Mouse (Mus musculus) G1E (cell line): Measurements from ENCODE around the gene Pip4k2b. TPM values are rescaled to one million over a fixed set of nuclear protein-coding genes. Genes with fewer than 3 reads are reported as not detected.

Experiments used
- ATAC-seq: 2 replicates; pipeline ENCODE4 v1.8.0; 2016; ENCODE audit warnings: mild to moderate bottlenecking; ENCODE audit not compliant: insufficient number of reproducible peaks, poor library complexity, low FRiP score, severe bottlenecking; ENCODE audit errors: extremely low read depth
- DNase-seq: peaks from one replicate; pipeline ENCODE4 v3.0.0; 2012; ENCODE audit warnings: low spot score
- H3K27me3 ChIP-seq: 2 replicates; pipeline ENCODE4 v1.6.1; 2012; ENCODE audit warnings: mild to moderate bottlenecking, low read length, inconsistent platforms; ENCODE audit not compliant: insufficient read depth
- H3K36me3 ChIP-seq: replicated peaks from 2 replicates; pipeline ENCODE3; 2012; ENCODE audit warnings: mild to moderate bottlenecking, inconsistent platforms
- H3K4me1 ChIP-seq: 2 replicates; pipeline ENCODE4 v1.6.1; 2012; ENCODE audit warnings: low read depth, low read length, inconsistent platforms, mixed read lengths; ENCODE audit not compliant: insufficient read depth
- H3K4me3 ChIP-seq: 2 replicates; pipeline ENCODE4 v1.5.1; 2012; ENCODE audit warnings: low read depth, mild to moderate bottlenecking, inconsistent platforms, low read length, moderate library complexity, mixed read lengths
- H3K9me3 ChIP-seq: replicated peaks from 2 replicates; pipeline ENCODE4 v1.6.1; 2012; ENCODE audit warnings: inconsistent platforms
- CTCF ChIP-seq: IDR thresholded peaks from 2 replicates; pipeline ENCODE4 v1.5.1; 2012; ENCODE audit warnings: low read depth, low read length, inconsistent platforms, mixed read lengths
- GATA1 ChIP-seq: IDR thresholded peaks from 2 replicates; pipeline ENCODE4 v1.6.1; 2012; ENCODE audit warnings: borderline replicate concordance, low read length, inconsistent platforms, mixed read lengths
- GATA2 ChIP-seq: IDR thresholded peaks from 2 replicates; pipeline ENCODE4 v1.6.1; 2012; ENCODE audit warnings: low read depth, low read length, inconsistent platforms, borderline replicate concordance
- POLR2AphosphoS5 ChIP-seq: IDR thresholded peaks from 2 replicates; pipeline ENCODE4 v1.6.1; 2012; ENCODE audit warnings: low read depth, low read length, inconsistent platforms; ENCODE audit not compliant: insufficient replicate concordance
- TAL1 ChIP-seq: conservative IDR thresholded peaks from 2 replicates; pipeline ENCODE4 v1.6.1; 2012; ENCODE audit warnings: low read depth, low read length, inconsistent platforms, mixed read lengths
- polyA plus RNA-seq: library from polyadenylated mRNA; stranded (reverse); fragments of >175 nt; gene quantifications from 2 replicates; pipeline ENCODE4 v1.2.3, GENCODE M21; 2012
- total RNA-seq, 2 experiments: library from RNA; stranded (forward) in 1 of 2; stranded (reverse) in 1 of 2; fragments of 200-1000 nt in 1 of 2; fragments of >200 nt in 1 of 2; fragmentation: Nextera tagmentation in 1 of 2; gene quantifications; 2 replicates each; pipeline ENCODE4 v1.2.3; 2014 to 2017

Gene Pip4k2b
- total and polyA plus RNA-seq, 3 experiments: 16.7 to 25.6 (median 19.6) TPM

GRCm38 (mm10) chr11:97680430-97680829, 64.1 kb downstream of the Pip4k2b start:
- Histone ChIP-seq H3K4me3 (no peak overlapping the region), H3K4me1 (peaks cover 16% of the 10 kb centered on the region), H3K27me3 (peaks cover 23% of the 10 kb centered on the region; the same call in 1 of the 2 replicates), H3K36me3 (peaks cover 65% of the 10 kb centered on the region), H3K9me3 (no peaks in the 10 kb centered on the region)
- DNase-seq (no peak), ATAC-seq (no peak)
- no peak for TF ChIP-seq GATA1
- no peak for TF ChIP-seq POLR2AphosphoS5
- TF ChIP-seq CTCF: no peak
- no peak for TF ChIP-seq TAL1
- TF ChIP-seq GATA2: no peak

GRCm38 (mm10) chr11:97678301-97678700, 66.2 kb downstream of the Pip4k2b start:
- DNase-seq (no peak), ATAC-seq (no peak)
- Histone ChIP-seq H3K4me3 (no peak overlapping the region), H3K36me3 (peaks cover 85% of the 10 kb centered on the region), H3K9me3 (no peaks in the 10 kb centered on the region), H3K4me1 (peaks cover 2% of the 10 kb centered on the region; the same call in 1 of the 2 replicates), H3K27me3 (peaks cover 13% of the 10 kb centered on the region; the same call in 1 of the 2 replicates)
- no peak for TF ChIP-seq POLR2AphosphoS5

- Histone ChIP-seq H3K4me1 (peaks cover 2% of the 10 kb centered on the region; the same call in 1 of the 2 replicates), H3K27me3 (peaks cover 13% of the 10 kb centered on the region; the same call in 1 of the 2 replicates), H3K9me3 (no peaks in the 10 kb centered on the region), H3K36me3 (peaks cover 89% of the 10 kb centered on the region), H3K4me3 (no peak overlapping the region)
- TF ChIP-seq GATA2 (no peak), CTCF (no peak), POLR2AphosphoS5 (no peak), TAL1 (no peak), GATA1 (no peak)
- no peak for DNase-seq
- ATAC-seq: no peak
Measured at GRCm38 (mm10) chr11:97677842-97678241, 66.7 kb downstream of the Pip4k2b start.

GRCm38 (mm10) chr11:97677381-97677780, 67.1 kb downstream of the Pip4k2b start:
- H3K27me3 ChIP-seq: peaks cover 13% of the 10 kb centered on the region; the same call in 1 of the 2 replicates
- no peak for DNase-seq
- TF ChIP-seq CTCF: no peak
- TF ChIP-seq GATA1: no peak
- no peak for ATAC-seq
- H3K36me3 ChIP-seq: peaks cover 94% of the 10 kb centered on the region
- H3K9me3 ChIP-seq: no peaks in the 10 kb centered on the region
- no peak overlapping the region for H3K4me3 ChIP-seq
- H3K4me1 ChIP-seq: peaks cover 2% of the 10 kb centered on the region; the same call in 1 of the 2 replicates

- Histone ChIP-seq H3K36me3 (peaks cover 95% of the 10 kb centered on the region), H3K27me3 (peaks cover 17% of the 10 kb centered on the region; the same call in 1 of the 2 replicates), H3K4me1 (no peaks in the 10 kb centered on the region; the same call in 1 of the 2 replicates), H3K9me3 (no peaks in the 10 kb centered on the region), H3K4me3 (no peak overlapping the region)
- TF ChIP-seq GATA2: no peak
- no peak for TF ChIP-seq TAL1
- no peak for TF ChIP-seq GATA1
- no peak for TF ChIP-seq CTCF
- TF ChIP-seq POLR2AphosphoS5: no peak
- DNase-seq (no peak), ATAC-seq (no peak)
Measured at GRCm38 (mm10) chr11:97676050-97676754, 68.3 kb downstream of the Pip4k2b start.

- Histone ChIP-seq H3K9me3 (no peaks in the 10 kb centered on the region), H3K36me3 (peaks cover 97% of the 10 kb centered on the region)
Measured at GRCm38 (mm10) chr11:97673148-97673547, 71.4 kb downstream of the Pip4k2b start.

More at GRCm38 (mm10) chr11:97673148-97673547, 71.4 kb downstream of the Pip4k2b start:
- ATAC-seq: no peak
- peaks cover 10% of the 10 kb centered on the region for H3K4me1 ChIP-seq
- no peak for DNase-seq
- H3K4me3 ChIP-seq: no peak overlapping the region
- TF ChIP-seq GATA1: no peak
- no peak for TF ChIP-seq POLR2AphosphoS5
- TF ChIP-seq GATA2: no peak
- no peak for TF ChIP-seq TAL1
- no peak for TF ChIP-seq CTCF
- peaks cover 16% of the 10 kb centered on the region; the same call in 1 of the 2 replicates for H3K27me3 ChIP-seq
